Mouse (Mus musculus): ENCODE measurements around the gene Adap1. TPM values are rescaled to one million over a fixed set of nuclear protein-coding genes. Genes with fewer than 3 reads are reported as not detected.

The Adap1 gene
- polyA plus RNA-seq, 1 experiment from 2014 or later = 115 TPM

GRCm38 (mm10) chr5:139223331-139223730, 102.1 kb downstream of the Adap1 start:
- peaks cover 58% of the 10 kb centered on the region for H3K36me3 ChIP-seq (replicated peaks)
- 98% methylated on average over 10 of the region's 10 CpGs for WGBS
- no peaks in the 10 kb centered on the region for H3K9me3 ChIP-seq

More at GRCm38 (mm10) chr5:139223331-139223730, 102.1 kb downstream of the Adap1 start:
- H3K4me3 ChIP-seq = no peak overlapping the region
- H3K27ac ChIP-seq = no peak overlapping the region
- no peak for ATAC-seq (replicated peaks)
- no peaks in the 10 kb centered on the region for H3K4me1 ChIP-seq
- no peak overlapping the region for H3K4me2 ChIP-seq
- no peak overlapping the region for H3K9ac ChIP-seq
- no peaks in the 10 kb centered on the region for H3K27me3 ChIP-seq (replicated peaks)

MicroRNAs within 50 kb of the gene (microRNA counts, 519-probe panel; counts per million panel counts)
- microRNA mmu-miR-339-3p = not detected
- not detected for microRNA mmu-miR-339-5p

Small RNAs within 50 kb of the gene (microRNA-seq; reads per million reads assigned to microRNA genes)
- 349 reads per million, percentile 66 among the genes with 10 or more reads in this experiment for gene Mir339

Other genes with a start within 250 kb of the Adap1 start
- gene Prkar1b, start 175.6 kb downstream of the Adap1 start, polyA plus RNA-seq (2015; fragmentation: Nextera tagmentation; extraction: Ambion mirVana) = 303 and 316 TPM in 2 replicates
- gene Dnaaf5, start 175.4 kb downstream of the Adap1 start, polyA plus RNA-seq (2015; fragmentation: Nextera tagmentation; extraction: Ambion mirVana) = 4.6 and 5.1 TPM in 2 replicates
- gene Sun1, start 125.0 kb downstream of the Adap1 start, polyA plus RNA-seq (2015; fragmentation: Nextera tagmentation; extraction: Ambion mirVana) = 51.3 and 54.3 TPM in 2 replicates
- gene Get4, start 73.3 kb downstream of the Adap1 start, polyA plus RNA-seq (2015; fragmentation: Nextera tagmentation; extraction: Ambion mirVana) = 119 and 127 TPM in 2 replicates
- 106 and 108 TPM in 2 replicates for gene Cox19, start 25.8 kb upstream of the Adap1 start, polyA plus RNA-seq (2015; fragmentation: Nextera tagmentation; extraction: Ambion mirVana)
- 0.46 TPM in 1 of 2 replicates, not detected in the other for gene Cyp2w1, start 27.0 kb upstream of the Adap1 start, polyA plus RNA-seq (2015; fragmentation: Nextera tagmentation; extraction: Ambion mirVana)
- gene Gpr146, start 52.1 kb upstream of the Adap1 start, polyA plus RNA-seq (2015; fragmentation: Nextera tagmentation; extraction: Ambion mirVana) = 2.5 and 2.7 TPM in 2 replicates
- gene C130050O18Rik, start 79.7 kb upstream of the Adap1 start, polyA plus RNA-seq (2015; fragmentation: Nextera tagmentation; extraction: Ambion mirVana) = 0.18 and 0.33 TPM in 2 replicates
- 8.2 and 9.5 TPM in 2 replicates for gene Gper1, start 97.5 kb upstream of the Adap1 start, polyA plus RNA-seq (2015; fragmentation: Nextera tagmentation; extraction: Ambion mirVana)
- 16.7 and 17.9 TPM in 2 replicates for gene 3110082I17Rik, start 134.9 kb upstream of the Adap1 start, polyA plus RNA-seq (2015; fragmentation: Nextera tagmentation; extraction: Ambion mirVana)
- gene Zfand2a, start 158.9 kb upstream of the Adap1 start, polyA plus RNA-seq (2015; fragmentation: Nextera tagmentation; extraction: Ambion mirVana) = 22.7 and 24.2 TPM in 2 replicates
- gene Uncx, start 217.9 kb upstream of the Adap1 start, polyA plus RNA-seq (2015; fragmentation: Nextera tagmentation; extraction: Ambion mirVana) = 43.5 and 48.8 TPM in 2 replicates

Data from midbrain, embryonic 15.5 days (tissue).